Mouse (Mus musculus) MEL (cell line): ENCODE results near the gene Nup210l. TPM values are rescaled to one million over a fixed set of nuclear protein-coding genes. Genes with fewer than 3 reads are reported as not detected.

Source experiments
- DNase-seq: peaks from one replicate; pipeline ENCODE4 v3.0.0; 2011; ENCODE audit warnings: low read depth, low spot score
- H3K27ac ChIP-seq: 2 replicates; pipeline ENCODE4 v1.5.1; 2012; ENCODE audit warnings: low read depth, mild to moderate bottlenecking, control low read depth, low read length, moderate library complexity; ENCODE audit not compliant: control insufficient read depth
- H3K27me3 ChIP-seq, 2 experiments: fragments of 150-350 bp in 1 of 2; sonication (generic) in 1 of 2; 2 replicates each; pipeline ENCODE4 v1.6.1; 2012; ENCODE audit warnings: low read length in 2 of 2, mild to moderate bottlenecking in 2 of 2, improper control_type of control experiment in 1 of 2, moderate library complexity in 1 of 2; ENCODE audit not compliant: insufficient read depth in 2 of 2, control insufficient read depth in 1 of 2
- H3K36me3 ChIP-seq, 2 experiments: 2 replicates each; pipeline ENCODE4 v1.6.1; 2012 to 2014; ENCODE audit warnings: low read length in 2 of 2, improper control_type of control experiment in 1 of 2, inconsistent platforms in 1 of 2, mild to moderate bottlenecking in 1 of 2; ENCODE audit not compliant: insufficient read depth in 2 of 2, control insufficient read depth in 1 of 2
- H3K4me1 ChIP-seq, 2 experiments: fragments of 150-350 bp in 1 of 2; sonication (generic) in 1 of 2; 2 replicates each; pipeline ENCODE4 v1.6.1; 2012; ENCODE audit warnings: low read length in 2 of 2, improper control_type of control experiment in 1 of 2, mild to moderate bottlenecking in 1 of 2; ENCODE audit not compliant: insufficient read depth in 2 of 2, control insufficient read depth in 1 of 2
- H3K4me3 ChIP-seq, 2 experiments: fragments of 150-350 bp in 1 of 2; sonication (generic) in 1 of 2; 2 replicates each; pipeline ENCODE4 v1.5.1; 2012; ENCODE audit warnings: low read depth in 2 of 2, low read length in 2 of 2, mild to moderate bottlenecking in 2 of 2, moderate library complexity in 2 of 2, control low read depth in 1 of 2, improper control_type of control experiment in 1 of 2; ENCODE audit not compliant: control insufficient read depth in 1 of 2, insufficient read depth in 1 of 2
- H3K79me2 ChIP-seq: 2 replicates; pipeline ENCODE4 v1.6.1; 2012; ENCODE audit warnings: mild to moderate bottlenecking, low read length, moderate library complexity; ENCODE audit not compliant: control insufficient read depth, poor library complexity, insufficient read depth
- H3K9ac ChIP-seq: 2 replicates; pipeline ENCODE4 v1.6.1; 2012; ENCODE audit warnings: low read depth, mild to moderate bottlenecking, control low read depth, low read length, moderate library complexity; ENCODE audit not compliant: control insufficient read depth, poor library complexity, severe bottlenecking
- H3K9me3 ChIP-seq: fragments of 150-350 bp; sonication (generic); replicated peaks from 2 replicates; pipeline ENCODE4 v1.6.1; 2012; ENCODE audit warnings: mild to moderate bottlenecking, low read length, improper control_type of control experiment, moderate library complexity; ENCODE audit not compliant: insufficient read depth
- BHLHE40 ChIP-seq: IDR thresholded peaks from 2 replicates; pipeline ENCODE4 v1.6.1; 2012; ENCODE audit warnings: low read depth, mild to moderate bottlenecking, inconsistent platforms, low read length, improper control_type of control experiment, borderline replicate concordance
- CHD1 ChIP-seq: IDR thresholded peaks from 2 replicates; pipeline ENCODE4 v1.6.1; 2012; ENCODE audit warnings: low read depth, mild to moderate bottlenecking, inconsistent platforms, low read length, improper control_type of control experiment
- CHD2 ChIP-seq: IDR thresholded peaks from 2 replicates; pipeline ENCODE4 v1.6.1; 2011; ENCODE audit warnings: low read length, improper control_type of control experiment
- CTCF ChIP-seq, 3 experiments: IDR thresholded peaks in 2 of 3; conservative IDR thresholded peaks in 1 of 3; 2 replicates each; pipeline ENCODE4 v1.5.1; 2011 to 2012; ENCODE audit warnings: low read length in 3 of 3, low read depth in 2 of 3, mild to moderate bottlenecking in 2 of 3, improper control_type of control experiment in 1 of 3, inconsistent platforms in 1 of 3, mixed read lengths in 1 of 3, moderate library complexity in 1 of 3; ENCODE audit not compliant: control insufficient read depth in 1 of 3, insufficient read depth in 1 of 3, poor library complexity in 1 of 3, severe bottlenecking in 1 of 3
- E2F4 ChIP-seq: IDR thresholded peaks from 2 replicates; pipeline ENCODE4 v1.6.1; 2011; ENCODE audit warnings: low read depth, low read length, improper control_type of control experiment, borderline replicate concordance
- ELF1 ChIP-seq: IDR thresholded peaks from 2 replicates; pipeline ENCODE4 v1.6.1; 2014; ENCODE audit warnings: low read depth, mild to moderate bottlenecking, inconsistent platforms, low read length, improper control_type of control experiment, moderate library complexity
- EP300 ChIP-seq, 2 experiments: IDR thresholded peaks; 2 replicates each; pipeline ENCODE4 v1.6.1; 2011; ENCODE audit warnings: improper control_type of control experiment in 2 of 2, low read length in 2 of 2, low read depth in 1 of 2, mild to moderate bottlenecking in 1 of 2
- ETS1 ChIP-seq: IDR thresholded peaks from 2 replicates; pipeline ENCODE4 v1.6.1; 2012; ENCODE audit warnings: low read depth, mild to moderate bottlenecking, inconsistent platforms, low read length, improper control_type of control experiment, moderate library complexity
- GABPA ChIP-seq: IDR thresholded peaks from 2 replicates; pipeline ENCODE4 v1.6.1; 2012; ENCODE audit warnings: low read depth, mild to moderate bottlenecking, inconsistent platforms, low read length, improper control_type of control experiment, moderate library complexity
- GATA1 ChIP-seq: IDR thresholded peaks from 2 replicates; pipeline ENCODE4 v1.6.1; 2011; ENCODE audit warnings: low read depth, low read length, improper control_type of control experiment
- HCFC1 ChIP-seq: IDR thresholded peaks from 2 replicates; pipeline ENCODE4 v1.6.1; 2012; ENCODE audit warnings: low read depth, mild to moderate bottlenecking, inconsistent platforms, low read length, improper control_type of control experiment, moderate library complexity
- JUND ChIP-seq: IDR thresholded peaks from 2 replicates; pipeline ENCODE4 v1.6.1; 2011; ENCODE audit warnings: low read depth, mild to moderate bottlenecking, improper control_type of control experiment, low read length
- KAT2A ChIP-seq: conservative IDR thresholded peaks from 2 replicates; pipeline ENCODE4 v1.6.1; 2012; ENCODE audit warnings: low read depth, low read length, improper control_type of control experiment, inconsistent platforms
- MAFK ChIP-seq: IDR thresholded peaks from 2 replicates; pipeline ENCODE4 v1.6.1; 2011; ENCODE audit warnings: low read depth, mild to moderate bottlenecking, low read length, improper control_type of control experiment, borderline replicate concordance
- MAX ChIP-seq: IDR thresholded peaks from 2 replicates; pipeline ENCODE4 v1.6.1; 2011; ENCODE audit warnings: low read length, improper control_type of control experiment
- MAZ ChIP-seq: IDR thresholded peaks from 2 replicates; pipeline ENCODE4 v1.6.1; 2012; ENCODE audit warnings: low read depth, mild to moderate bottlenecking, inconsistent platforms, low read length, improper control_type of control experiment
- MEF2A ChIP-seq: IDR thresholded peaks from 2 replicates; pipeline ENCODE4 v1.6.1; 2014; ENCODE audit warnings: low read depth, mild to moderate bottlenecking, inconsistent platforms, low read length, improper control_type of control experiment; ENCODE audit not compliant: poor library complexity, insufficient replicate concordance, severe bottlenecking; ENCODE audit errors: extremely low read depth
- MXI1 ChIP-seq: IDR thresholded peaks from 2 replicates; pipeline ENCODE4 v1.6.1; 2011; ENCODE audit warnings: mild to moderate bottlenecking, low read depth, low read length, improper control_type of control experiment
- MYB ChIP-seq: IDR thresholded peaks from 2 replicates; pipeline ENCODE4 v1.6.1; 2011; ENCODE audit warnings: mild to moderate bottlenecking, low read depth, low read length, improper control_type of control experiment
- MYC ChIP-seq: IDR thresholded peaks from 2 replicates; pipeline ENCODE4 v1.6.1; 2011; ENCODE audit warnings: low read depth, mild to moderate bottlenecking, low read length, improper control_type of control experiment, moderate library complexity
- NELFE ChIP-seq: IDR thresholded peaks from 2 replicates; pipeline ENCODE4 v1.6.1; 2011; ENCODE audit warnings: low read depth, low read length, improper control_type of control experiment
- NRF1 ChIP-seq: IDR thresholded peaks from 2 replicates; pipeline ENCODE4 v1.6.1; 2014; ENCODE audit warnings: low read depth, mild to moderate bottlenecking, inconsistent platforms, low read length, improper control_type of control experiment, moderate library complexity; ENCODE audit not compliant: poor library complexity, insufficient read depth, severe bottlenecking
- POLR2AphosphoS2 ChIP-seq: IDR thresholded peaks from 2 replicates; pipeline ENCODE4 v1.6.1; 2011; ENCODE audit warnings: low read length, improper control_type of control experiment
- POLR2AphosphoS5 ChIP-seq: IDR thresholded peaks from 2 replicates; pipeline ENCODE4 v1.6.1; 2012; ENCODE audit warnings: low read depth, borderline replicate concordance, mild to moderate bottlenecking, inconsistent platforms, low read length, moderate library complexity, mixed read lengths
- RAD21 ChIP-seq: IDR thresholded peaks from 2 replicates; pipeline ENCODE4 v1.6.1; 2011; ENCODE audit warnings: mild to moderate bottlenecking, low read depth, low read length, improper control_type of control experiment
- RCOR1 ChIP-seq: IDR thresholded peaks from 2 replicates; pipeline ENCODE4 v1.6.1; 2012; ENCODE audit warnings: low read depth, mild to moderate bottlenecking, inconsistent platforms, low read length, improper control_type of control experiment
- SIN3A ChIP-seq: IDR thresholded peaks from 2 replicates; pipeline ENCODE4 v1.6.1; 2012; ENCODE audit warnings: low read length, improper control_type of control experiment, inconsistent platforms
- SMC3 ChIP-seq: IDR thresholded peaks from 2 replicates; pipeline ENCODE4 v1.6.1; 2011; ENCODE audit warnings: low read depth, low read length, improper control_type of control experiment
- TAL1 ChIP-seq: IDR thresholded peaks from 2 replicates; pipeline ENCODE4 v1.6.1; 2012; ENCODE audit warnings: mild to moderate bottlenecking, inconsistent platforms, low read length, moderate library complexity, mixed read lengths
- TBP ChIP-seq: IDR thresholded peaks from 2 replicates; pipeline ENCODE4 v1.8.0; 2011; ENCODE audit warnings: low read depth, low read length, improper control_type of control experiment
- TCF12 ChIP-seq: IDR thresholded peaks from 2 replicates; pipeline ENCODE4 v1.6.1; 2014; ENCODE audit warnings: low read depth, mild to moderate bottlenecking, inconsistent platforms, low read length, improper control_type of control experiment, moderate library complexity
- UBTF ChIP-seq: IDR thresholded peaks from 2 replicates; pipeline ENCODE4 v1.6.1; 2012; ENCODE audit warnings: low read depth, mild to moderate bottlenecking, inconsistent platforms, low read length, improper control_type of control experiment, moderate library complexity, borderline replicate concordance; ENCODE audit not compliant: insufficient read depth
- USF1 ChIP-seq: IDR thresholded peaks from 2 replicates; pipeline ENCODE4 v1.6.1; 2014; ENCODE audit warnings: low read depth, mild to moderate bottlenecking, inconsistent platforms, low read length, improper control_type of control experiment, moderate library complexity
- USF2 ChIP-seq, 2 experiments: IDR thresholded peaks; 2 replicates each; pipeline ENCODE4 v1.6.1; 2011 to 2012; ENCODE audit warnings: improper control_type of control experiment in 2 of 2, low read length in 2 of 2, borderline replicate concordance in 1 of 2, inconsistent platforms in 1 of 2, low read depth in 1 of 2, mild to moderate bottlenecking in 1 of 2; ENCODE audit not compliant: insufficient read depth in 1 of 2
- ZC3H11A ChIP-seq: IDR thresholded peaks from 2 replicates; pipeline ENCODE4 v1.6.1; 2012; ENCODE audit warnings: low read depth, mild to moderate bottlenecking, inconsistent platforms, low read length, improper control_type of control experiment
- ZKSCAN1 ChIP-seq: IDR thresholded peaks from 2 replicates; pipeline ENCODE4 v1.6.1; 2012; ENCODE audit warnings: low read depth, mild to moderate bottlenecking, inconsistent platforms, low read length, improper control_type of control experiment, moderate library complexity
- ZNF384 ChIP-seq: IDR thresholded peaks from 2 replicates; pipeline ENCODE4 v1.6.1; 2012; ENCODE audit warnings: low read depth, mild to moderate bottlenecking, inconsistent platforms, low read length, improper control_type of control experiment
- polyA plus RNA-seq, 2 experiments: library from polyadenylated mRNA; stranded (reverse) in 1 of 2; unstranded in 1 of 2; fragments of >175 nt in 1 of 2; fragments of >200 nt in 1 of 2; gene quantifications; 2 replicates each; pipeline versions ENCODE4 v1.2.1 to v1.2.4; 2012; ENCODE audit warnings: low replicate concordance in 2 of 2, low read depth in 1 of 2; ENCODE audit not compliant: insufficient read length in 2 of 2, insufficient read depth in 1 of 2, missing spikeins in 1 of 2
- total RNA-seq: library from RNA; depleted of rRNA; stranded (reverse); fragments of 300-350 nt; gene quantifications from 2 replicates; pipeline ENCODE4 v1.2.3, GENCODE M21; 2012

The Nup210l gene
- total and polyA plus RNA-seq, 3 experiments, result 0.54 to 0.65 TPM; not detected in 1

DNA sequence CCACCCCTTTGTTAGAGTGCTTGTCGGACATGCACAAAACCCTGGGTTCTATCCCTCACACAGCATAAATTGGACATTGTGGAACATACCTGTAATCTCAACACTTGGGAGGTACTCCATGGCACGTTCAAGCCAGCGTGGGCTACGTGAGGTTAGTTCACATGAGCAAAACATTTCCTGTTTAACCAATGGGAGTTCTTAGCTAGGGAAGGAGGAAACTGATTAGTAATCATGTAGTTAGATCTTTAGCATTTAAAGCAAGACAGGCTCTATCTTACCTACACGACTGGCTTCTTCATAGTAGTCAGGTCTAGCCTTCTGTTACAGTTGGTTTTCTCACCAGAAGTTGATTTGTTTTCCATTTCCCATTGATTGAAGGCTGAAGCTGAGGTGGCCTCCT is 17.9 kb upstream of the Nup210l start:
- Histone ChIP-seq H3K27ac (no peak overlapping the region), H3K9me3 (no peaks in the 10 kb centered on the region), H3K36me3 (peaks cover 23 to 48% of the 10 kb centered on the region in 2 experiments), H3K79me2 (peaks cover 55% of the 10 kb centered on the region), H3K9ac (no peak overlapping the region), H3K4me1 (peaks cover 22 to 44% of the 10 kb centered on the region in 2 experiments), H3K27me3 (no peaks in the 10 kb centered on the region), H3K4me3 (no peak overlapping the region)
- TF ChIP-seq RCOR1 (peak; percentile 59), TCF12 (peak; percentile 32; the same call in 1 of the 2 replicates), MXI1 (peak; percentile 63), RAD21 (no peak), ZNF384 (no peak), SIN3A (peak; percentile 73), TBP (no peak), POLR2AphosphoS2 (no peak), GATA1 (peak; percentile 69), CTCF (IDR thresholded peaks at IDR 0.05 in 2 of 3, conservative IDR thresholded peaks at IDR 0.05 in 1 of 3; ENCODE audit: control insufficient read depth in 1 of 3, insufficient read depth in 1 of 3, low read depth in 2 of 3, low read length in 3 of 3, poor library complexity in 1 of 3, severe bottlenecking in 1 of 3) (no peak), MYC (no peak), USF2 (IDR thresholded peaks at IDR 0.05; ENCODE audit: borderline replicate concordance in 1 of 2, insufficient read depth in 1 of 2, low read depth in 1 of 2, low read length in 2 of 2) (no peak), CHD2 (no peak), CHD1 (0 out of 2 replicates have a peak, but pooled peaks have one; percentile 52), EP300 (IDR thresholded peaks at IDR 0.05; ENCODE audit: low read depth in 1 of 2, low read length in 2 of 2) (peak; percentile 58), JUND (no peak), MAFK (no peak), SMC3 (no peak), ELF1 (no peak), GABPA (no peak), E2F4 (no peak), ZKSCAN1 (no peak), TAL1 (no peak), NELFE (no peak), POLR2AphosphoS5 (no peak), KAT2A (no peak), ETS1 (0 out of 2 replicates have a peak, but pooled peaks have one; percentile 24), UBTF (no peak), NRF1 (no peak), MEF2A (no peak), HCFC1 (no peak), USF1 (peak; percentile 60; the same call in 1 of the 2 replicates), MYB (no peak), MAZ (no peak), ZC3H11A (no peak), MAX (no peak), BHLHE40 (peak; percentile 78)
- DNase-seq, result peak; percentile 63
